Mouse (Mus musculus) cerebellum, postnatal 10 days (tissue): ENCODE data around the gene Mta2.
A peak's percentile ranks its signal among the peaks of the same experiment; 100 is the strongest.
"Not testable (repeated sequence)": the region's sequence is repeated elsewhere in the genome, so short reads cannot be mapped to it uniquely, and the experiment has no call there.

Experiments
- DNase-seq, 2 experiments: peaks; one replicate each; pipeline ENCODE4 v3.0.0; 2021; ENCODE audit warnings: mixed read lengths in 2 of 2

Gene Mta2

DNA sequence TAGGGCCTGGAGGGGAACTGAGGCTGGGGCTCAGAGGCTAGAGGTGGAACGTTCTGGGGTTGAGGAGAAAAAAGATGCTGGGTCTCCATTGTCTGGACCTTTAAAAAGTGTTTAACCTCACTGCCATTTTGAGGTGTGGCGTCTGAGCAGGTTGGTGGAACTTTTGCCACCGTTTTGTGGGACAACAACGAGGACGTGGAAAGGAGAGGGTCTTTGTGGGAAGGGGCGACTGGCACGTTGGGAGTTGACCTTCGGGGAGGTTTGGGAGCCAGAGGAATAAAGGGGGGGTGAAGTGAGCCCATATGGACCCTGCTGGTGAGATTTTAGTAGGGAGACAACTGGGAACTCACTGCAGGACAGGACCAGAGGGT is 25.7 kb downstream of the Mta2 start:
- DNase-seq = peak in 1 of 2 experiments; percentile 33

DNA sequence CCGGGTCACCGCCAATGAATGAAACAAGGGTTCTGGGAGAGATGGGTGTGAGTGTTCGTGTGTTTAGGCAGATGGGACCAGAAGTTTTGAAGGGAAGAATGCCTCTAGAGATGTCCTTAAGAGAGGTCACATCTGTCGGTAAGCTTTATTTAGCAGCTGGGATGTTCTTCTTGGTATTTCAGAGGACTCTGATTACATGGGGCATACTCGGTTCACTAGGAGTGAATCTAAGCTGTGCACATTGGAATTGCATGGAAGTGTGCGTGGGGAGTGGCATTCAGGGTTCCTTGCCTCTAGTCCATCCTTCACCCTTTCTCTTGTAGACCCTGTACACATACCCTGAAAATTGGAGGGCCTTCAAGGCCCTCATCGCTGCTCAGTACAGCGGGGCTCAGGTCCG is 26.2 kb downstream of the Mta2 start:
- no peak for DNase-seq

DNA sequence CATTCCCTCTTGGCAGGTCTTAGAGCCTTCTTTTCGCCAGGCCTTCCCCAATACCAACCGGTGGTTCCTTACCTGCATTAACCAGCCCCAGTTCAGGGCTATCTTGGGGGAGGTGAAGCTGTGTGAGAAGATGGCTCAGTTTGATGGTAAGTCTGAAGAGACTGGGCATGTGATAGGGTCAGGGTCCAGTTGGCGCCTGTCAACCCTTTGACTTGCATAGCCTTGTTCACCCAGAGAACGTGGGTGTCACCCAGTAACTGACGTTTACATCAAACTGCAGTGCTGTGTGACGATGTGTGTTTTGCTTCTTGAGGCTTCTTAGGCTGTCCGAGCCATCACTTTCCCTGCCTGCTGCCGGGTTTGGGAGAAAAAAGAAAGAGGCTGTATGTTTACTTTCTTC is 30.8 kb downstream of the Mta2 start:
- not testable (repeated sequence) for DNase-seq

DNA sequence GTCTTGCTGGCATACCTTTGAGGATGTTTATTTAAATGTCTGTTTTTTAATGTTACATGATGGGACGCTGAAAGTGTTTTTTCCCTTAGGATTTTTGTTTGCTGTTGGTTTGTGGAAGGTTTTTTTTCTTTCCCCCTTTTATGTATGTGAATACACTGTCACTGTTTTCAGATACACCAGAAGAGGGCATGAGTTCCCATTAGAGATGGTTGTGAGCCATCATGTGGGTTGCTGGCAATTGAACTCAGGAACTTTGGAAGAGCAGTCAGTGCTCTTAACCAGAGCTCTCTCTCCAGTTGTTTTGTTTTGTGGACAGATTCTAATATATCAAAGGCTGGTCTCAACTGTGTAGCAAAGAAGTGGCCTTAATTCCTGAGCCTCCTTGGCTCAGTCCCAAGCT is 33.0 kb downstream of the Mta2 start:
- no peak for DNase-seq

DNA sequence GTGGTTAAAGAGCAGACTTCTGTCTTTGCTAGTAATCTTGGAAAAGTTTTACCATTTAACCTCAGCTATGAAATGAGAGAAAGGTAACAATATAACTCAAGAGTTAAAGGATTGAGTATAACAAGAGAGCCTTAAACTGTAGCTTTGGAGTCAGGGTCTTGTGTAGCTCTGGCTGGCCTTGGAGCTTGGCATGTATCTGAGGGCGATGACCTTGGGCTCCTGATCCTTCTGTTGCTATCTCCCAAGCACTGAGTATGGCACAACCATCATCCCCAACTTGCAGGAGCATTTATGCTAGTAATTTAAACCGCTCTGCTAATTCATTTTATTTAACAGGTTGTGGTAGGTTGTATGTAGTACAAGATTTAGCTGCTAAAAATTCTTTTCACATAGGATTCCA is 33.8 kb downstream of the Mta2 start:
- DNase-seq = no peak

DNA sequence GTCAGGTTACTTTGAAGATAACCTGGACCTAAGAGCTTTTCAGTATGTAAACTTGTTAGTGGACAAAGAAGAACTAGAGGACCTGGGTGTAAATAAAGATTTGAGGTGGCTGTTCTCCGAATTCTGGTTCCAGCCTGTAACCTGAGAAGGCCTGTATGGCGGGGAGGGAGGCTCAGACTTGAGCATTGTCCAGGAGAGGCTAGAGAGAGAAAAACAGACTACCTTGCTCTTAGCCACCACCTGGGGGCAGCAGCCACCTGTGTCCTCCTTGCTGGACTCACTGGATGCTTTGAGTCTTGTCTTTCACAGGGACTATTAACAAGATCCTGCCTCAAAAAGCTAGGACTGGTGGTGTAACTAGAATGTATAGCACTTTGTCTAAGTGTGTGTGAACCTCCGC is 34.9 kb downstream of the Mta2 start:
- DNase-seq = peak; percentile 68 to 75

DNA sequence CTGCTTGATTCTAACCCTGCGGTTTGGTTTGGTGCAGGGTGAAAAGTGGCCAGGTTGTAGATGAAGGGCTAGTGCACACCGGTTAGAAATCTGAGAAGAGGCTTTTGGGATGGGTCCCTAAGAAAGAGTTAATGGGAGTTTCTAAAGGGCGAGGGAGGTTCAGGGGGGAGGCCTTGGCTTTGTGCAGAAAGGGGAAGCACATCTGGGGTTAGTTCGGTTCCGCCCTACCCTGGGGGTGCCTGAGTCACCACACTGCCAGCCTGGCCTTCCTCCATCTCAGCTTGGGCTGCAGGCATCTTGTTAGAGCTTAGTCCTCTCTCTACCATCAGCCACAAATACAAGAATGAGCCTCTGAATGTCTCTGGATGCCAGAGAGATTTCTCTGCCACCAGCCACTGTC is 39.1 kb downstream of the Mta2 start:
- no peak for DNase-seq

DNA sequence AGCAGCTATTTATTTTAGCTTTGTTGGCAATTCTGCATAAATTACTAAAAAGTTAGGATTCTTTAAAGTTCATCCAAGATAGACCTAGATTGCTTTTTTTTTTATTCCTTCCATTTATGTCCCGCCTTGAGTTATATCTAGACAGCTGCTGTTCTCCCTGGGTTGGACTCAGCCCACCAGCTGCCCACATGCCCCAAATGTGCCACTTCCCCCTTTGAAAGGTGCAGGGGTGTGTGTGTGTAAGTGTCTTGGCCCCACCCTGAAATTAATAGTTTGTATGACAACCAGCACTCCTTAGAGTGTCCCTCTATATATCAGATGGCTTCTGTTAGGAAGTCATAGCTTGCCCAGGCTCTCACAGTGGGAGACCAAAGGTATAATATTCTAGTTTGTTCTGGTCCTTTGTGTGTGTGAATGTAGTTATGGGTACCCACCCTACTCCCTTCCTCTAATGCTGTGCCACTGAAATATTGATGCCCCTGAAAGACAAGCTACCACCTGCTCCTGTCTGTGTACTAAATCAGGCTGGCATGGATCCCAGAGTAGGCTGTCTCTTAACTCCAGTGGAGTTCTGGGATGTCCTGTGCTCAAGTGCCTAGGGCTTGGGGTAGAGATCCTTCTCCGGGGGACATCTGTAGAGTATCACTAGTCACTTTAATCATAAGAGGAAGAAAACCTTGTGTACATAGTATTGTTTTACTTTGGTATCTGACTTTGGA is 39.9 kb downstream of the Mta2 start:
- DNase-seq = peak; percentile 48 to 55

DNA sequence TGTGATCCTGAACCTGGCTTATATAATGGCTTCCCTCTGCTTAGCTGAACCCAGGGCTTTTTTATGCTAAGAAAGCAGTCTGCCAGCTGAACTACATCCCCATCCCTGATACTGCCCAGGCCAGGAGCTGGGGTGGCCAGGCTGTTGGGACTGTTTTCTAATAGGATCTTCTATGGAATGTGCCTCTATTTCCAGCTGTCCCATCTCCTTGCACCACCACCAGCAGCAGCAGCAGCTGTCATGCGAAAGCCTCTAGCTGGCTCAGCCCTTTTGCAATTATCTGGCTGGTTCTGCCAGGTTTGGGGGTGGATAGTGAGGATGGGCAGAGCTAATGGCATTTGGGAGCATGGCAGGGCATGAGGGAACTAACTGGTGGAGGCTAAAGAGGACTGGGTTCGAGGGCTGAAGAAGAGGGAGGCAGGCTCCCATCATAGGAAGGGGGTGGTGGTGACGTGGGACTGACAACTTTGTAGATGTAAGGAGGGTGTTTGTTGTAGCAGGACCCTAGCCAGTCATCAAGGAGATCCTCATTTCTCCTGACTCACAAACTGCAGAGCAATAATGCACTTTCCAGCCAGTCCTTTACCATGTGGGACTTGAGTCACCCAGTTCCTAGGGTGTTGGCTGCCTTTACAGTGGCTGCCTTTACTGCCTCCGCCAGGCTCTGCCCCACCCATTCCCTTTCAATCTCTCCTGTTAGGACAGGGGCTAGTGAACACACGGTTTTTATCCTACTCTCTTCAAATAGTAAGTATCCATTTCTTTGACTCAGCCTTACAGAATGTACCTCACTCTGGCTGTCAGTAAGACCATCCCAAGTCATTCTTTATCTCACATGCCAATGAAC is 40.9 kb downstream of the Mta2 start:
- DNase-seq = no peak

DNA sequence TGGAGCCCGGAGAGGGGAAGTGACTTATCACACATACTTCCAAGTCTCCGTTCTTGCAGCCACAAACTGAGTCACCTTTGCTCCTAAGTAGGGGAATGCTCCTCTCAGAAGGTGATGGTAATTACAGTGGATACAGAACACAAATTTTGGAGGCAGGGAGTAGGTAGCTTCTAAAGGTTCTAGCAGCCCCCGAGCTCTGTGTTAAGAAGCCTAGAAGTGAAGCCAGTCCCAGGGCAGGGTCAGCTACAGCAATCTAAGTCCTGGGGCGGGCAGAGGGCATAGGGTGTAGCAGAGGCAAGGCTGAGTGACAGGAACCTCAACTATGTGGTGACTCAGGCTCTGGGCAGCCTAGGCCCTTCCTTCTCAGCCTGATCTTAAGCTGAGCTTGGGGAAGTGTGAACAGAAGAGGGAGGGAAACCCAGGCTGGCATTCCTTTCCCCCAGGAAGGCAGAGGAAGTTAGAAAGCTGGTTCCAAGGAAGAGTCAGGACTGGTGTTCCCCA is 41.5 kb downstream of the Mta2 start:
- no peak for DNase-seq

DNA sequence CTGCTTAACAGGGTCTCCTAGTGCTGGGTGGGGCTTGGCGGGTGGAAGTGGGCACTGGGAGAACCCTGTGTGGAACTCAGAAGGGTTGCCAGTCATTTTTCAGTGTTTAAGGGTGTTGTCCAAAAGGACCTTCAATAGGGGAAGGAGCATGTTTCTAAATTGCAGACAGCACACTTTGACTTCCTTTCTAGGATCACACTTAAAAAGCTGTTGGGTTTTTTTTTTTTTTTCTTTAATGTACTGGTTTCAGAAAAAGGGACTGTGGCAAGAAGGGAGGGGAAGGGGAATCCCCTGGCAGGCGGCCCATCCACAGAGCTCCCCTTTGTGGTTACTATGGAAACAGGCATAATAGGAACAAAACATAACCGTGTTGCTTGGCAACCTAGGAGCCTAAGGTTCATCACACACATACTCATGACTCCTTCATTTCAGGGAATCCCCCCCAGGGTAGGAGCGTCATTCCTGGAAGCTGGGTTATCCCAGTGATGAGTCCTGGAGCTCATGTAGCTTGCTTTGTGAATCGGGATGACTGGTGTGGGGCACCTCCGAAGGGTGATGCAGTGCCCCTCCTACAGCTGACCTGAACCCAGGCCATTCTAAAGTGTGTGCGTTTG is 42.7 kb downstream of the Mta2 start:
- DNase-seq = peak; percentile 67 to 72

DNA sequence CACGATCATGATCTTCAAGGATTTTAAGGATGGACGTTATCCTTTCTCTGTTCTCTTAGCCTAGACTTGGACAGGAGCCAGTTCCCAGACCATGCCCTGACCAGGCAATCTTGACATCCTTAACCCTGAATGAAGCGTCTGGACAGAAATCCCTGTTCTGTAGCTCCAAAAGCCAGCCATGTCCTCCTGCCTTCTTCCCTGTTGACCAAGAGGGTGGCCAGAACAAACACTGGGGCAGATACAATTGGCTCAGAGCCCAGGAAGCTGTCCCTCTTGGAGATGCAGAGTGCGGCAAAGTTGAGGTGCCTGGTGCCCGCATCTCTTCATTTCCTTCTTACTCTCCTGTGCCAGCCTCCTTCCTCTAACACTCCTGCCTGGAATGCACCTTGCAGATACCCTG is 44.2 kb downstream of the Mta2 start:
- DNase-seq = no peak

DNA sequence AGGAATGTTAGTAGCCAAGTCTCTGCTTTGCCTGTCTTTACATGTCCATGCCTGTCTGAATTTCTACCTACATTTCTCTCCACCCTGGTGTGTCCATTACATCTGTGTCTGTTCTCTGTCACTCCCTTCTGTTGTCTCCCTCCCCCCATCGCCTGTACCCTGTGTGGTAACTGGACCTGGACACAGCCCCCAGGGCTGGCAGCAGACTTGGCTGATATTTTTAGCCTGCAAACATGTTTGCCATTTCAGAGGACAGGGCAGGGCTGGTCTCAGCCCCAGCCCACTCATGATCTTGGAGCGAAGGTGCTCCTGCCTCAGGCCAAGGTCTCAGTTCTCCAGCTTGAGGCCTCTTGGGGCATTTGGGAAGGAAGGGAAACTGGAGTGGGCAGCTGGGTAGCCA is 46.1 kb downstream of the Mta2 start:
- peak in 1 of 2 experiments; percentile 32 for DNase-seq

DNA sequence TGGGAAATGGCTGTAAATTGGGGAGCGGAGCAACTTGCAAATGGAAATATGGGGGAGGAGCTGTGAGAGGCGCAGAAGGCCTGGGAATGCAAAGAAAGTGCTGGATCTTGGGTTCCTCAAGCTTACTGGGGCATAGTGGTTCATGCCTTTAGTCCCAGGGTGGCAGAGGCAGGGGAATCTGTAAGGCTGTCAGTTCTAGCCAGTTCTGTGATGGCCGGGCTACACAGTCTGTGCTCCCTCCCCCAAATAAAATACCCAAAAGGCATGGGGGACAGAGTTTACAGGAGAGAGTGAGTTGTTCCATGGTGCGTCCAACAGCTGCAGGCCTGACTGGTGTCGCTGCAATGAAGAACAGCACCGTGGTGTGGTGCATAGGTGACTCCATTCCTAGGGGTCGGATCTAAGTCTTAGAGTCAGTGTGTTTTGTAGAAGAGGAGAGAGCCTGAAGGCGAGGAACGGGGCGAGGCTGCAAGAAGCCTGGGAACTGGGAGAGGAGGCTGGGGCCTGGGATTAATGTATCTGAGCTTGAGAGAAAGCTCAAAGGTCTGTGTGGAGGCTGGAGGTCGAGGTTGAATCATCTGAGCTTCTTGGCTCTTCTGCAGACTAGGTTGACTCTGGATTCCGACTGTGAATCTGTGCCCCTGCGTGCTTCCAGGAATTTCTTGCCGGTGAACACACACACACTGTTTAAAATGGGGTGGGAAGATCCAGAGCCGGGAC is 46.8 kb downstream of the Mta2 start:
- DNase-seq = no peak

DNA sequence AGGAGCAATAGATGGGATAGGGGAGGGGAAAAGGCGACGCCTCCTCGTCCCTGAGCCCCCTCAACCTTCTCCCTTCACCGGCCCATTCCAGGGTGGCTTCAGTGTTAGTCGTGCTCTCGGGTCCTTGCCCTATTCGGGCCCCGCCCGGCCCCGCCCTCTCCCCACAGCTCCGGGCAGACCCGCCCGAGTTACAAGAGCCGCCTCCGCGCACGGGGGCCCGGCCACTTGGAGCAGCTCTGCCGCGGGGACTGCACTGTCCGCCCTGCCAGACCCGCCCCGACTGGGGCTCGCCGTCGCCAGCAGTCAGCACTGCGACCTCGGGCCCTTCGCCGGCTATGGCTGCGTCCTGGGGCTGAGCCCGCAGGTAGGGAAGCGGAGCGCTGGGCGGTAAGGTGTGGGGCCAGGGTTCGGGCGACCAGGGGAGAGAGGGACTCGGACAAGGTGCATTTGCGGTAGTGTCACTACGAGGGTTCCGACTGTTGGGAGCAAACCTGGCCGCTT is 47.4 kb downstream of the Mta2 start, which contains the start of gene Ahnak:
Gene Ahnak (plus strand): TSS at position 219 of the 501 bp plus-strand sequence.
- peak; percentile 49 to 55 for DNase-seq

DNA sequence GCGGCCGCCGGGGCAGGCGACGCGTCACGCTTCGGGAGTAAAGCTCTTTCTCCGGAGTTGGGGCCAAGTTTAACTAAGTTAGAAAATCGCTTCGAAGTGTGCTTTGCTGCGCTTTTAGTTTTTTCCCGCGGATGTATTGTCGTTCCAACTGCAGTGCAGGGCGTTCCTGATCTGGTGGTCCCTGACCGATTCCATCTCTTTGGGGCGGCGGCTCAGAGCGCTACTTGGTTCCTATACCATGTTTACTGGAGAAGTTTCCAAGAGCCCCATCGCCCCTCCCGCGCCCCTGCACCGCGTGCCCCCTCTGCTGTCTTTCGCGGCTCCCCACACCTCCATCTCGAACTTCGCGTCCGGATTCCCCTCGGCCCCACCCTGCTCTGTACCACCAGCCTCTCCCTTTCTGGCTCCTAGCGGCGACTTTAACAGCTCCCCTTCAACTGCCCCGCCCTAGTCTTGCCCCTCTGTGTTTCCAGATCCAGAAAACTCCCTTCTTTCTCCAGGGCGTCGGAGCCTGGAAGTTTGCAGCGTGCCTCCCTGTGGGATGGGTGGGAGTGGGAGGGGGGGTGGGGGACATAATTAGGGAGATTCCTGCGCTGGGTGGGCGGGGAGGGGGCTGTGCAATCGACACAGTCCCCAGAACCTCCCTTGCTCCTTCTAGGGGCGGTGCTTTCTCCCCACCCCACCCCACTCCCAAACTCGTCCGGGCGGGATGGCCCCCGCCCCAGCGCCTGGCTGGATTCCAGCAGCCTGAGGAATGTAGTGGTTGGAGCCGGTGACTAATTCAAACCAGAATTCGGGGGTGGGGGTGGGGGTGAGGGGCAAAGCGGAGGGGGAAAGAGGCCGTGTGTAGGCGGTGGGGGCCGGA is 48.1 kb downstream of the Mta2 start:
- DNase-seq = peak; percentile 45 to 53

DNA sequence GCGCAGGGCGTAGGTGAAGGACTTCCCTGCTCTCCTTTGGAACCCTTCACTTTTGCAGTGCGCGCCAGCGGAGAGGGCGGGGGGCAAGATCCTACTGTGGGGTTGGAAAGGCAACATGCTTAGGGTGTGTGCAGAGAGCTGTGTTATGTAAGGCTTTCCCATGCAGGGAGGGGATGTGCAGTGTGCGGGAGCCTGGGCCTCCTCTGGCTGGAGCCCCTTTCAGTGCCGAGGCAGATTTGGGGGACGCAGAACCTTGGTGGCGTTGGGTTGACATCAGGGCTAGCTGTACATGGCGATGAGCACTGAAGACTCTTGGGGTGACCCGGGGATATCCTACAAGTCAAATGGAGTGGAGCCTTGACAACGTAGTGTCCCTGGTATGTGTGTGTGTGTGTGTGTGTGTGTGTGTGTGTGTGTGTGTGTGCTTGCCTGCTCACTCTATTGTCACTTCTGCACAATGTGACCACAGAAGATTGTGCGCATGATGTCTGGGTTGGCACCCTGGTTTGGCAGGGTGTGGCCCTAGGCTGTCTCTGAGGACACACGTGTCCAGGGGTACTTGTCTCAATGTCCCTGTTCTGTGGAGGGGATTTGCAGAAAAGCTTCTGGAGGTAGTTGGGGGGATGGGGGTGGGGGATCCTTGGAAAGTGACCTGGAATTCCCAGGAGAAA is 48.9 kb downstream of the Mta2 start:
- DNase-seq = peak in 1 of 2 experiments; percentile 29

DNA sequence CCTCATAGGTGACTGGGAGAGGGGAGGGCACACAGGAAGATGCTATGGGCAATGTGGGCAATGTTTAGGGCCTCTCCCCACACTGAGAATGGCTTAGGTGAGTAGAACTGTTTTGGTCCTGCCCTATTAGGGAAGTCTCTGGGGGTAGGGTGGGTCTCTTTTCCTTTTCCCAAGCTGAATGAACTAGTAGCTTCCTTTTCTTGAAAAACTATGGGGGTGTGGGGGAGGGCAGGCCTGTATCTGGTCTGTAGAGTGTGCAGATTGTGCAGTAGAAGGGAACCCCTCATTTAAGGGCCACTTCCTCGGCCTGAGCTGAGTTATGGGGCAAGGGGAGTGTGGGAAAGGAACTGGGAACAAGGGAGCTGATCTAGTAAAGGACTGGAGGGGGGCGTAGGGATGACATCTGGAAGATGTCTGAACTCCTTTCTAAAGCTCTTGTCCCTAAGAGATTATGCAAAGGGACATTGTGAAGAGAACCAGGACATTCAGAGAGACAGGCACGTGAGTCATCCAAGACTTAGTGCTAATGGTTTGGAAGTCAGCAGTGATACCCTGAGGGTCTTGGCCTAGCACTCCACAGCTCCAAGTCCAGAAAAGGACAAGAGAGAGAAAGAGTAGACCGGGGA is 49.7 kb downstream of the Mta2 start:
- no peak for DNase-seq

DNA sequence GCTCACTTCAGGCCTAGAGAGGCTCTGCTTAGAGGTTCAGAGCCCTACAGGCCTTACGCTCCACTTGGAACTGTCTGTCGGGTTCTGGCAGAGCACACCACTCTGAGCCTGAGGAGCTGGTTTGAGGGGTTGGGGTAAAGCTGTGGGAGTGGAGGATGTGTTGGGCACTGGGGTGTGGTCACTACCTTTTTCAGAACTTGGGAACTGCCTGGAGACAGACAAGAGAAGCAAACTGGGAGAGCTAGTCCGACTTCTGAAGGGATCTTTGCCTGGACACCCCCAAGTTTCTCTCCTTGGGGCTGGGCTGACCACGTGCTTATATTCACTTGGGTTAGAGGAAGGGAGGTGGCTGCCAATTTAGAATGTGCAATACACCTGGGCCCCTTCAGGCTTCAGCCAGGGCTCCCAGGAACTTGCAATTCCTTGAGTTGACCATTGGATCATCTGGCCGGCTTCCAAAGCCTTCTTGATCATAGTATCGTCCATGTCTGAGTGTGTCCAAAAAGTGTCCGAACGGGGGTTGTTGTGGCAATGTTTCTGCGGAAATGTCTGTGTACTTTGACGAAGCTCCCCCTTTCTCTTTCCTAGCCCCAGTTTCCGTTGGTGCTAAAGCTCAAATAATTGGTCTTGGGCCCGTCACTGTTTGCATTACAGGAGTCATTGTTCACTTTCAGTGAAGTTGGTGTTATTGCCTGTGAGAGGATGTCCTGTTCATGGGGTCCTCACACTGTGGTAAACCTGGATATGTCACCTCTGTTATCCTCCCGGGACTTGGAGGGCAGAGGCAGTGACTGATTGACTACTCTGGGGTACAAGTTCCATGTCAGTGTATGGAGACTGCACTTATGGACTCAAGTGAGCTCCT is 50.4 kb downstream of the Mta2 start:
- DNase-seq = peak in 1 of 2 experiments; percentile 51
